Mouse (Mus musculus) cerebellum, adult 2 months (tissue): Measurements from ENCODE around the gene Krtap1-5.

Experiments
- CTCF ChIP-seq: fragments of 200-500 bp; IDR thresholded peaks from 2 replicates; pipeline ENCODE4 v1.5.1; 2011; ENCODE audit warnings: low read depth, mild to moderate bottlenecking, control low read depth, low read length, moderate library complexity, borderline replicate concordance; ENCODE audit not compliant: insufficient read depth
- POLR2A ChIP-seq: fragments of 200-500 bp; IDR thresholded peaks from 2 replicates; pipeline ENCODE4 v1.6.1; 2011; ENCODE audit warnings: low read length, control low read depth, borderline replicate concordance; ENCODE audit not compliant: insufficient read depth

DNA sequence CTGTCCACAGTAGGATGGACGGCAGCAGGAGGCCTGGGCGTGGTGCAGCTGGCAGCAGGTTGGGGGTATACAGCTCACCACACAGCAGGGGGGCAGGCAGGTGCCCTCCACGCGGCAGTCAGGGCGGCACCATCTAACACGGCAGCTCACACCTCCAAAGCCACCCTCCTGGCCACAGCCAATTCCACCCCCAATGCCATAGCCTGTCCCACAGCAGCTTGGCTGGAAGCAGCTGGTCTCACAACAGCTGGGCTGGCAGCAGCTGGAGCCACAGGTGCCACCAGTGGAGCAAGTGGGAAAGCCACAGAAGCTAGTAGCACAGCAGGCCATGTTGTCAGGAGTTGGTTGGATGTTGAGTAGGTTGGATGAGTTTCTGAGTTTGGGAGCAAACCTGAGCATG is at the start of gene Krtap1-5:
- no peak for TF ChIP-seq POLR2A
- TF ChIP-seq CTCF, result no peak
